Mouse (Mus musculus): ENCODE data around the gene Olfr550. TPM values are rescaled to one million over a fixed set of nuclear protein-coding genes. Genes with fewer than 3 reads are reported as not detected.

Olfr550 gene
- total RNA-seq, 2 experiments from 2014 or later, result 0.32 to 0.35 TPM

Other genes starting within 250 kb of the Olfr550 start
- gene Rrm1, start 129.7 kb upstream of the Olfr550 start, total RNA-seq (2021), result 10 to 100 TPM; 11.4 TPM
- gene Olfr543, start 89.8 kb upstream of the Olfr550 start, total RNA-seq (2021), result not detected
- gene Olfr544, start 83.1 kb upstream of the Olfr550 start, total RNA-seq (2021), result not detected
- gene Olfr545, start 71.9 kb upstream of the Olfr550 start, total RNA-seq (2021), result not detected
- not detected for gene Olfr547, start 36.7 kb upstream of the Olfr550 start, total RNA-seq (2021)
- not detected for gene Olfr548-ps1, start 30.5 kb upstream of the Olfr550 start, total RNA-seq (2021)
- not detected for gene Olfr549, start 21.6 kb upstream of the Olfr550 start, total RNA-seq (2021)
- gene Trim21, start 6.0 kb upstream of the Olfr550 start, total RNA-seq (2021), result 1 to 10 TPM; 1.7 to 1.9 TPM
- gene Olfr551, start 20.4 kb downstream of the Olfr550 start, total RNA-seq (2021), result not detected
- under 1 TPM; 0.08 to 0.15 TPM for gene Olfr552, start 26.3 kb downstream of the Olfr550 start, total RNA-seq (2021)
- not detected for gene Olfr553, start 46.8 kb downstream of the Olfr550 start, total RNA-seq (2021)
- gene Olfr554, start 67.0 kb downstream of the Olfr550 start, total RNA-seq (2021), result not detected
- gene Olfr555, start 87.4 kb downstream of the Olfr550 start, total RNA-seq (2021), result not detected
- under 1 TPM in 1 of 2 experiments, not detected in 1; 0.13 TPM for gene Olfr556, start 93.5 kb downstream of the Olfr550 start, total RNA-seq (2021)
- gene Trim68, start 115.9 kb downstream of the Olfr550 start, total RNA-seq (2021), result 1 to 10 TPM; 3.5 to 4.0 TPM
- under 1 TPM in 1 of 2 experiments, not detected in 1; 0.13 TPM for gene Olfr557, start 124.5 kb downstream of the Olfr550 start, total RNA-seq (2021)
- gene Olfr558, start 130.8 kb downstream of the Olfr550 start, total RNA-seq (2021), result under 1 TPM; 0.25 to 0.66 TPM
- gene Olfr33, start 147.6 kb downstream of the Olfr550 start, total RNA-seq (2021), result not detected
- gene Olfr559, start 156.0 kb downstream of the Olfr550 start, total RNA-seq (2021), result not detected
- gene Olfr560, start 187.9 kb downstream of the Olfr550 start, total RNA-seq (2021), result under 1 TPM in 1 of 2 experiments, not detected in 1; 0.17 TPM
- gene Olfr78, start 188.0 kb downstream of the Olfr550 start, total RNA-seq (2021), result under 1 TPM; 0.59 to 0.77 TPM
- gene Olfr561, start 199.8 kb downstream of the Olfr550 start, total RNA-seq (2021), result not detected
- under 1 TPM in 1 of 2 experiments, not detected in 1; 0.36 TPM for gene Olfr564, start 232.0 kb downstream of the Olfr550 start, total RNA-seq (2021)

Data from left cerebral cortex, postnatal 14 days (tissue).